Mouse (Mus musculus) C2C12 (cell line): ENCODE results near the gene Dnajc3.

Source experiments
- CTCF ChIP-seq: IDR thresholded peaks from one replicate; pipeline ENCODE4 v1.5.1; 2011; ENCODE audit not compliant: control insufficient read depth, insufficient read depth, insufficient read length
- MYOD1 ChIP-seq: IDR thresholded peaks from one replicate; pipeline ENCODE4 v1.6.1; 2011; ENCODE audit warnings: low read depth; ENCODE audit not compliant: control insufficient read depth, insufficient read length
- USF1 ChIP-seq: IDR thresholded peaks from one replicate; pipeline ENCODE4 v1.6.1; 2011; ENCODE audit warnings: low read depth, mild to moderate bottlenecking, control low read depth, moderate library complexity

GRCm38 (mm10) chr14:118972268-118972667 lies 34.5 kb downstream of the Dnajc3 start:
- TF ChIP-seq MYOD1 (no peak), USF1 (no peak), CTCF (no peak)
